ENCODE assay signal across 21 mouse cellular contexts in the genomic region with DNA sequence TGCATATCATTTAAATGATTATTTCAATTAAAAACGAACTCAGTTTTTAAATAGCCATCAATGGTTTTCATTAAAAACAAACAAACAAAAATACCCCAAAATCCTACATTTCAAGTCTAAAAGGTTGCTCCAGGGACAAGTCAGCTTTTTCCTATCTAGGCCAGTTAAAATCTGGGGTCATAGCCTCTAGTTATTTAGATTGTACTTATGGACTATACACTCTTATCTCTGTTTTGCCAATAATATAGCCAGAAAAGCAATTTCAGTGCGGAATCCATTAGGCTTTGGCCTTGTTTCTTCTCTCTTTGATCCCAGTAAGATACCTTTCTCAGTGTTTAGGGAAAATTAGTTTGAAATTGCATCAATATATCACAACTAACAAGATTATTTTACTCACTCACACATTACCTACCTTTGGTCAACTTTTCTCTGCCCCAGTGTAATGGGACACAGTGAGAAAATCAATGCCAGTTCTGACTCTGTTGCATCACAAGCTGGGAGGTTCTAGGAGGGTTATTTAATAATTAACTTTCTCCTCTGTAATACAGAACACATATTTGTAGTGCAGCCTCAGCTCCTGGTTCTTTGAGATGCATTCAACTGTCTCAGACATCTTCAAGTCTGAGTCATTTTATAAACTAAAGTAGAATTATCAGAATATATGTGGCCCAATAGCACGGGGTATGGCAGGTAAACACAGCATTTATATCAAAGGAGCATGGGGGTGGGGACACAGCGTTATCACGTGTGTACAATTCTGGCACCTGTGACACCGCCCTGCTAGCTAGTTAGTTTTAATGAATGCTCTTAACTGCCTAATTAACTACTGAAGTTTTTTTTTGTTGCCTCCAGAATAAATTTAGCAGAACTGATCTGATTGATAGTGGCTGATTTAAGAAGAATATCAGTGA. TPM values are rescaled to one million over a fixed set of nuclear protein-coding genes. Genes with fewer than 3 reads are reported as not detected.
DNase-seq lines count a peak whose midpoint lies in the region; ATAC-seq and TF ChIP-seq lines count a peak whose summit lies in the region.
"Had no signal": no experiment of that assay in that cellular context is flagged by ENCODE, and none has a peak within 500 bp of the region (broad histone marks: within the 10 kb centered on the region; RNA-seq: fewer than 3 reads in every experiment).

No protein-coding gene starts in this region.

- DNase-seq in forebrain, embryonic 10.5 days (ENCODE audit: extremely low spot score, low spot score): no peak
- peak; percentile 11 to 21 for DNase-seq in kidney, postnatal 36 days
- DNase-seq in kidney, postnatal 10 days: no peak
- DNase-seq in liver, embryonic 14.5 days (ENCODE audit: low read depth in 3 of 3, low spot score in 3 of 3): peak in 2 of 3 experiments; percentile 7 to 14
- no peak for DNase-seq in heart, postnatal 14 days
- DNase-seq in frontal cortex, adult 2 months (ENCODE audit: extremely low spot score in 1 of 2, low spot score in 1 of 2): no peak
- DNase-seq: adrenal gland, adult 8-10 months; cerebellum, adult 8-10 months; heart, adult 2 months; heart, postnatal 4 days; lung, adult 18-20 months; lung, postnatal 14 days had no signal

- peak overlapping the region; percentile 25; the same call in 1 of the 2 replicates for H3K4me2 ChIP-seq in forebrain, embryonic 13.5 days
- H3K4me2 ChIP-seq in liver, embryonic 14.5 days (ENCODE audit: low read depth): peak overlapping the region; percentile 20; the same call in 1 of the 2 replicates
- H3K4me2 ChIP-seq: midbrain, embryonic 15.5 days had no signal

- H3K27me3 ChIP-seq in forebrain, embryonic 13.5 days: no peaks in the 10 kb centered on the region
- H3K27me3 ChIP-seq in forebrain, embryonic 10.5 days (ENCODE audit: poor library complexity, severe bottlenecking): no peaks in the 10 kb centered on the region
- H3K27me3 ChIP-seq in liver, embryonic 14.5 days (ENCODE audit: control insufficient read depth, insufficient read depth, low read length): no peaks in the 10 kb centered on the region
- H3K27me3 ChIP-seq: midbrain, embryonic 15.5 days; neural tube, embryonic 15.5 days had no signal

- TF ChIP-seq EP300 in liver, embryonic 14.5 days (IDR thresholded peaks at IDR 0.05; ENCODE audit: low read depth): no peak

- intact Hi-C loops in heart, postnatal 14 days (cut with DNase I): no loop called here

- WGBS in forebrain, embryonic 13.5 days: 63% methylated on average over 6 of the region's 6 CpGs
- WGBS in forebrain, embryonic 10.5 days: 88% methylated on average over 6 of the region's 6 CpGs
- WGBS in liver, embryonic 14.5 days (ENCODE audit: insufficient replicate concordance): 47% methylated on average over 6 of the region's 6 CpGs

- no peak overlapping the region for H3K4me3 ChIP-seq in forebrain, embryonic 13.5 days
- no peak overlapping the region for H3K4me3 ChIP-seq in forebrain, embryonic 10.5 days
- no peak overlapping the region for H3K4me3 ChIP-seq in liver, embryonic 14.5 days (ENCODE audit: insufficient read depth in 1 of 2, low read depth in 2 of 2, low read length in 2 of 2)
- H3K4me3 ChIP-seq: embryonic facial prominence, embryonic 10.5 days; heart, adult 2 months; megakaryocyte, embryonic 14.5 days; midbrain, embryonic 15.5 days; neural tube, embryonic 15.5 days had no signal

- no peak for ATAC-seq in forebrain, embryonic 13.5 days
- ATAC-seq in liver, embryonic 14.5 days (ENCODE audit: insufficient read depth): peak; percentile 63; the same call in 1 of the 2 replicates
- ATAC-seq in granulocyte monocyte progenitor cell, adult 5-6 weeks (replicated peaks; ENCODE audit: poor library complexity, severe bottlenecking): no peak
- ATAC-seq: hindbrain, postnatal 0 days; midbrain, embryonic 15.5 days; Patski had no signal

- no peak overlapping the region for H3K27ac ChIP-seq in forebrain, embryonic 13.5 days
- H3K27ac ChIP-seq in forebrain, embryonic 10.5 days: no peak overlapping the region
- no peak overlapping the region for H3K27ac ChIP-seq in liver, embryonic 14.5 days
- H3K27ac ChIP-seq: embryonic facial prominence, embryonic 10.5 days; heart, adult 2 months; hindbrain, postnatal 0 days; kidney, postnatal 0 days; midbrain, embryonic 15.5 days; neural tube, embryonic 15.5 days had no signal

- no peaks in the 10 kb centered on the region for H3K9me3 ChIP-seq in forebrain, embryonic 13.5 days (replicated peaks)
- H3K9me3 ChIP-seq in forebrain, embryonic 10.5 days: no peaks in the 10 kb centered on the region
- no peaks in the 10 kb centered on the region for H3K9me3 ChIP-seq in liver, embryonic 14.5 days (ENCODE audit: control insufficient read depth, low read length)
- H3K9me3 ChIP-seq: embryonic facial prominence, embryonic 10.5 days; megakaryocyte, embryonic 14.5 days; midbrain, embryonic 15.5 days; neural tube, embryonic 15.5 days had no signal

- peaks cover 9% of the 10 kb centered on the region; the same call in 1 of the 2 replicates for H3K36me3 ChIP-seq in forebrain, embryonic 13.5 days (ENCODE audit: poor library complexity, severe bottlenecking)
- peaks cover 7% of the 10 kb centered on the region; the same call in 1 of the 2 replicates for H3K36me3 ChIP-seq in forebrain, embryonic 10.5 days (replicated peaks)
- no peaks in the 10 kb centered on the region for H3K36me3 ChIP-seq in liver, embryonic 14.5 days (replicated peaks; ENCODE audit: control insufficient read depth, insufficient read depth, low read depth)
- H3K36me3 ChIP-seq: embryonic facial prominence, embryonic 10.5 days; midbrain, embryonic 15.5 days had no signal

- TF ChIP-seq CTCF in liver, embryonic 14.5 days (IDR thresholded peaks at IDR 0.05; ENCODE audit: low read depth): no peak

- H3K4me1 ChIP-seq in forebrain, embryonic 13.5 days: peaks cover 64% of the 10 kb centered on the region
- H3K4me1 ChIP-seq in forebrain, embryonic 10.5 days: peaks cover 43% of the 10 kb centered on the region
- peaks cover 0 to 3% of the 10 kb centered on the region in 2 experiments; a peak in 1 of 4 replicates for H3K4me1 ChIP-seq in liver, embryonic 14.5 days (replicated peaks; ENCODE audit: control insufficient read depth in 2 of 2, insufficient read depth in 2 of 2, low read length in 1 of 2)
- H3K4me1 ChIP-seq: embryonic facial prominence, embryonic 10.5 days; megakaryocyte, embryonic 14.5 days had no signal

- no peak overlapping the region for H3K9ac ChIP-seq in forebrain, embryonic 13.5 days
- no peak overlapping the region for H3K9ac ChIP-seq in liver, embryonic 14.5 days (replicated peaks)
- H3K9ac ChIP-seq: midbrain, embryonic 15.5 days; neural tube, embryonic 15.5 days had no signal

RNA-seq across cellular contexts. Expression of a gene that starts 13.8 kb away (rescaled TPM):
- polyA plus RNA-seq in forebrain, embryonic 13.5 days (2015; fragmentation: Nextera tagmentation; extraction: Ambion mirVana): 24.4 and 31.0 TPM in 2 replicates
- 7.7 and 9.6 TPM in 2 replicates for polyA plus RNA-seq in forebrain, embryonic 10.5 days (2016; fragmentation: Nextera tagmentation; extraction: Ambion mirVana)
- 0.17 and 0.18 TPM in 2 replicates for polyA plus RNA-seq in liver, embryonic 14.5 days (2012; rRNA removed)
- 0.15 and 0.23 TPM in 2 replicates for polyA plus RNA-seq in liver, embryonic 14.5 days (2014; fragmentation: Nextera tagmentation; extraction: Ambion mirVana)
- total RNA-seq in granulocyte monocyte progenitor cell, adult 5-6 weeks (2014; fragmentation: Nextera tagmentation): not detected in 2 replicates
- total RNA-seq in granulocyte monocyte progenitor cell, adult 5-6 weeks (2017): 0.15 and 0.17 TPM in 2 replicates
- not detected for total RNA-seq in heart, postnatal 14 days (2021)
- 22.4 and 23.0 TPM in 2 replicates for polyA plus RNA-seq in frontal cortex, adult 2 months (2012; rRNA removed)
- total RNA-seq: heart, adult 2 months had no signal

Comparison
In these comparisons a context has a peak if more than half of its experiments do, and no peak if none do; other contexts are left out.
1. DNase-seq: peak in kidney, postnatal 36 days (2 of 2) and liver, embryonic 14.5 days (2 of 3); none in forebrain, embryonic 10.5 days (single experiment), kidney, postnatal 10 days (single experiment), heart, postnatal 14 days (0 of 2) and frontal cortex, adult 2 months (0 of 2).